In genomic region chr15:56077838-56078567, GRCm38 (mm10) we compare ENCODE assay signal across 8 mouse cellular contexts.
DNase-seq lines count a peak whose midpoint lies in the region; ATAC-seq lines count a peak whose summit lies in the region.

No protein-coding gene starts in this region.

- H3K4me3 ChIP-seq in embryonic facial prominence, embryonic 15.5 days (replicated peaks): 0 out of 2 replicates have a peak overlapping the region, but pooled peaks have one; percentile 4
- no peak overlapping the region for H3K4me3 ChIP-seq in kidney, embryonic 16.5 days (ENCODE audit: low read length)
- no peak overlapping the region for H3K4me3 ChIP-seq in neural tube, embryonic 12.5 days

- DNase-seq in gastrocnemius, postnatal 10 days: peak; percentile 10
- DNase-seq in gastrocnemius, postnatal 36 days: no peak
- no peak for DNase-seq in spleen, postnatal 10 days (ENCODE audit: low spot score in 2 of 2)
- no peak for DNase-seq in thymus, postnatal 0 days (ENCODE audit: low spot score)
- DNase-seq in right cerebral cortex, adult 18-20 months: no peak

- H3K27me3 ChIP-seq in embryonic facial prominence, embryonic 15.5 days: no peaks in the 10 kb centered on the region
- no peaks in the 10 kb centered on the region for H3K27me3 ChIP-seq in kidney, embryonic 16.5 days (ENCODE audit: insufficient read depth, low read length)
- no peaks in the 10 kb centered on the region for H3K27me3 ChIP-seq in neural tube, embryonic 12.5 days (replicated peaks)

- intact Hi-C loops in gastrocnemius, postnatal 36 days (cut with DNase I): no loop called here

- H3K36me3 ChIP-seq in embryonic facial prominence, embryonic 15.5 days: no peaks in the 10 kb centered on the region
- H3K36me3 ChIP-seq in kidney, embryonic 16.5 days (ENCODE audit: insufficient read depth, low read length): no peaks in the 10 kb centered on the region
- no peaks in the 10 kb centered on the region for H3K36me3 ChIP-seq in neural tube, embryonic 12.5 days

- 39% methylated on average over 11 of the region's 11 CpGs for WGBS in embryonic facial prominence, embryonic 15.5 days
- WGBS in kidney, embryonic 16.5 days: 66% methylated on average over 11 of the region's 11 CpGs
- WGBS in neural tube, embryonic 12.5 days: 34% methylated on average over 11 of the region's 11 CpGs

- H3K27ac ChIP-seq in embryonic facial prominence, embryonic 15.5 days (replicated peaks): no peak overlapping the region
- no peak overlapping the region for H3K27ac ChIP-seq in kidney, embryonic 16.5 days (ENCODE audit: low read length)
- H3K27ac ChIP-seq in neural tube, embryonic 12.5 days: no peak overlapping the region

- peak; percentile 60; the same call in 1 of the 2 replicates for ATAC-seq in embryonic facial prominence, embryonic 15.5 days (ENCODE audit: insufficient number of reproducible peaks, low FRiP score, low TSS enrichment, low read depth)
- no peak for ATAC-seq in kidney, embryonic 16.5 days (ENCODE audit: low FRiP score, low TSS enrichment)
- peak; percentile 92 for ATAC-seq in neural tube, embryonic 12.5 days (ENCODE audit: low FRiP score, low read depth)

- no peak overlapping the region for H3K9ac ChIP-seq in embryonic facial prominence, embryonic 15.5 days
- H3K9ac ChIP-seq in kidney, embryonic 16.5 days (replicated peaks; ENCODE audit: low read length): no peak overlapping the region
- no peak overlapping the region for H3K9ac ChIP-seq in neural tube, embryonic 12.5 days

- peak overlapping the region; percentile 34 for H3K4me2 ChIP-seq in embryonic facial prominence, embryonic 15.5 days (replicated peaks)
- peak overlapping the region; percentile 13; the same call in 1 of the 2 replicates for H3K4me2 ChIP-seq in kidney, embryonic 16.5 days (replicated peaks; ENCODE audit: low read depth, low read length)
- H3K4me2 ChIP-seq in neural tube, embryonic 12.5 days (replicated peaks): peak overlapping the region; percentile 44

- H3K4me1 ChIP-seq in embryonic facial prominence, embryonic 15.5 days: peaks cover 10% of the 10 kb centered on the region; the same call in 1 of the 2 replicates
- H3K4me1 ChIP-seq in kidney, embryonic 16.5 days (ENCODE audit: insufficient read depth, low read length): 0 out of 2 replicates have a peak, but pooled peaks cover 4% of the 10 kb centered on the region
- 0 out of 2 replicates have a peak, but pooled peaks cover 12% of the 10 kb centered on the region for H3K4me1 ChIP-seq in neural tube, embryonic 12.5 days

- no peaks in the 10 kb centered on the region for H3K9me3 ChIP-seq in embryonic facial prominence, embryonic 15.5 days (replicated peaks)
- no peaks in the 10 kb centered on the region for H3K9me3 ChIP-seq in kidney, embryonic 16.5 days (ENCODE audit: low read length)
- no peaks in the 10 kb centered on the region for H3K9me3 ChIP-seq in neural tube, embryonic 12.5 days
